Mouse (Mus musculus) hindlimb bud, embryonic 11.5 days (tissue): ENCODE results near the gene Pakap.

Source experiments
- DNase-seq: peaks from one replicate; pipeline ENCODE4 v3.0.0-alpha.2; 2012; ENCODE audit warnings: low read depth, low spot score; ENCODE audit errors: extremely low spot score

Gene Pakap

DNA sequence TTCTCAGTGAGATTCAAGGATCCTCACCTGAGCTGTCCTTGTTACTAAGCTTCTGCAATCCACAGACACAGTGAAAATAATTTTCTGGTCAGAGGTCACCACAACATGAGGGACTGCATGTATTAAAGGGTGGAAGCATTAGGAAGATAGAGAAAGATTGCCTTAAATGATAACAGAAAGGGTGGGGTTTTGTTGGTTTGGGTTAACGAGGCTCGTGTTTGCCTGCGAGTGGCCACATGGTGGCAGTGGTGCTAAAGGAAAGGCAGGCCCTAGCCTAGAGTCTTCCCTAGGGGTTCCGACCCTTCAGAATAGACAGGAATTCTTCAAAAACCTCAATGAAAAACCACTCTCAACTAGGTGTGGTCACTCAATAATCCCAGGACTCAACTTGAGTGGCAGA is 333.2 kb downstream of the Pakap start:
- peak; percentile 26 for DNase-seq

DNA sequence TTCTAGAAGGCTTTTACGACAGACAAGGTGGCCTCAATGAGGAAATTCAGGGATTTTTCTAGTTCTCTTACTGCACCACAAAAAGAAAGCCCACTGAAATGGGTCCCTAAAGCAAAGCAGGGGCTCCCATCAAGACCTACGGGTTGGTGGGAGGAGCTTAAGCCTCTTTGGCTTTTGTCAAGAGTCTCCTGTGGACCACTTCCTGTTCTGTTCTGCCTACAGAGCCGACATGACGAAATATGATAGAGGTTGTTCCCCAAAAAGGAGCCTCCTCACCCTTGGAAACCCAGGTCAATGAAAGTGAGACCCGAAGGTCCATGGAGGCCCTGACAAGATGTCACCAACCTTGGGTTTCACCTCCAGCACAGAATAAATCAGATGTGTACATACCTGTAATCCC is 334.6 kb downstream of the Pakap start:
- DNase-seq: no peak

DNA sequence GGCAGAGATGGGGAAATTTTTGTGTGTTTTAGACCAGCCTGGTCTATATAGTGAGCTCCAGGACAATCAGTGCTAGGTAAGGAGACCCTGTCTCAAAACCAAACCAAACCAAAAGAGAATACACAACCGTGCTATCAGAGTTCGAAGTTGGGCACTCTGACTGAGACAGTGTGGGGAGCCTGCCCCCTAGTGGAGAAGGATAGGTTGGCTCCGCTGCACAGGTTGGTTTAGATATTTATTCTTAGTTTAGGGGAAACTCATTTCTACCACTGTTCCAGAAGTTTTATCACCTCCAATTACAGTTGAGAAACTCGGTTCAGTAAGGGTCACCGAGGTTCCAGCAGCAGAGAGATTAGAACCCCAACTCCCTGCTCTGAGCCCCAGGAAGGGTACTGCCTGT is 336.2 kb downstream of the Pakap start:
- no peak for DNase-seq

DNA sequence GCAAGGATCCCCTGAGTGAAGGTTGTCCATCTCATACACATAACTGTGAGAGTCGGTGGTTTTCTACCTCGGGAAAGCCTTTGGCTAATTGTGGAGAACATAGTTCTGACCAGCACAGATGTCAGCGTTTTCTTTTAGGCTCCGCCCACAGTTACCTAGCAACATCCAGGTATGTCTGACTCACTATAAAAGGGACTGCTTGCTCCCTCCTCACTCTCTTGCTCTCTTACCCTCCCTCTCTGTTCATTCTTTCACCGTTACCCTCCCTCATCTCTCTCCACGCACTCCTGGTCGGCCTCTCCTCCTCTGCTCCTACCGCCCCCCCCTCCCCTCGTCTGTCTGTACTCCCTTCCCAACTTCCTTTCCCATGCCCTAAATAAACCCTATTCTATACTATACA is 336.7 kb downstream of the Pakap start:
- no peak for DNase-seq

DNA sequence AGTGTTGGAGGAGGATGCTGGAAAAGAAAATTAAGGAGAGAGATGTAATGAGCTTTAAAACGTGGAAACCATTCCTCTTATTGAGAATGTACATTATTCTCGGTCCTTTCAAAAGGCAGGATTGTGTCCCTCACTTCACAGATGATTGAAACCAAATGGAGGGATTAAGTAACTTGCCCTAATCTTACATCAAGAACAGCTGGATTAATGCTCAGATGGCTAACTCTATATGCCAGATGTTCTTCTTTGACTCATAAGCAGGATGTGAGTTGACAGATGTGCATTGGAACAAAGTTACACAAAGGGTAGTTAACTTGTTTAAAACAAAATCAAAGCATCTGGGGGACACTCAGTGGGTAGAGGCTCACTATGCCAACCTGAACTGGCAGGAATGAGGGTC is 338.7 kb downstream of the Pakap start:
- DNase-seq: no peak

DNA sequence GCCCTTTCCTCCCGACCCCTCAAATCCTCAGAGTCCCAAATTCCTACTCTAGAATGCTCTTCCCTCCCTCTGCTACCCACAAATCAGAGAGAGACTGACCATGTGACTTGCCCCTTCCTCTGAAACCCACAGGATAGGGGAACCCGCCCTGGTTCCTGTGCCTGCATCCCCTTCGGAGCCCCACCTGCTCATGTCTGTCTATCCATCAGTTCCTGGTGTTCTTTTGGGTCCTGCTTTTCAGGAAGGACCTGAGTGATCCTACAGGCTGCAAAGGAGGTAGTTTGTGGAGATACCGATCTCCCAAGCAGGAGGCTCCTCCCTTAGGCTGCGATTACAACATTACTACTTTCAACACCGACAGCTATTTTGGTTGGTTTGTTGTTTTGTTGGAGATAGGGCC is 340.9 kb downstream of the Pakap start:
- no peak for DNase-seq

DNA sequence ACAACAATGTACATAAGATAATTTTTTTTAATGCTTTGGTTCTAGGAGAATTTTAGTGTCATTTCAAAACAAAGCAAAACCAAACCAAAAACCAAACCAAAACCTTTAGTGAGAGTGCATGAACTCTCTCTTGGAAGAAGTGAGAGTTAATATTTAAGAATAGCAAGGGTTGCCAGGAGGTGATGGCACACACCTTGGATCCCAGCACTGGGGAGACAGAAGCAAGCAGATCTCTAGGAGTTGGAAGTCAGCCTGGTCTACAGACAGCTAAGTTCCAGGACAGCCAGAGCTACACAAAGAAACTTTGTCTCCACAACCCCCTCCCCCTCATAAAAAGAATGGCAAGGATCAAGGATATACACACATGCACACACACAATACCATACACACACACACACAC is 345.0 kb downstream of the Pakap start:
- DNase-seq: no peak

DNA sequence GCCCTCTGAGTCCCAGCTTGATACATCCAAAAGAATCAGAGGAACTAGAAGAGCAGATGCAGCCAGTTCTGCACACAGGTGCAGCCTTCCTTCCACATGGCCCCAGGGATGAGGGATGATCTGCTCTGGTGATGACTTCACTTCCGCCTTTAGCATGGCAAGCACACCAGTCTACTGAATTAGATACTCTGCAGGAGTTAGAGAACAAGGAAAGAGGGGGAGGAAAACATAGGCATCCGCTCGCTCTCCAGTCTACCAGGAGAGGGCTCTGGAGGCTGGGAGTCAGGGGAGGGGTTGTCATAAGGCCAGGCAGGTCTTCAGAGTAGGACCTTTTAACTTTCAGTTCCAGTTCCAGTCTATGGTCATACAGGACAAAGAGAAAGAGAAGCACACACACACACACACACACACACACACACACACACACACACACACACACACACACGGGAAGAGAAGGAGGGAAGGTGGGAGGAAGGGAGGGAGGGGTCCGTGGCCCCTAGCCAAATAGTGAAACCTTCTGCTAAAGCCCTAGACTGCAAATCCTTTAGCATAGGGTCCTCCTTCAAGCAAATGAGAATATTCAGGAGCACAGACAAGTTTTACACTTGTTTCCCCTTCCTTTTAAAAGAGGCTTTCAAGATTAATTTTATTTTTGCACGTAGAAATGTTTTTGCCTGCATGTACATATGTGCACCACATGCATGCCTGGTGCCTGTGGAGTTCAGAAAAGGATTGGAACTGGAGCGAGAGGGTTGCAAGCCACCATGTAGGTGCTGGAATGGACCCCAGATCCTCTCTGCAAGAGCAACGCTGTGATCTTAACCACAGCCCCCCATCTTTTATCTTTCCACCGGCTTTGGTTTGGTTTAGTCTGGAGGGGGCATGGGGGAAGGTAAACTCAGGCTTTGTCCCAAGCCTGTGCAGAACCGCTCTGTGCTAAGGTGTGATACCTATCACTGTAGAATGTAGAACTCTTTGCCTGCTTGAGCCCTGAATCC is 346.5 kb downstream of the Pakap start:
- no peak for DNase-seq

DNA sequence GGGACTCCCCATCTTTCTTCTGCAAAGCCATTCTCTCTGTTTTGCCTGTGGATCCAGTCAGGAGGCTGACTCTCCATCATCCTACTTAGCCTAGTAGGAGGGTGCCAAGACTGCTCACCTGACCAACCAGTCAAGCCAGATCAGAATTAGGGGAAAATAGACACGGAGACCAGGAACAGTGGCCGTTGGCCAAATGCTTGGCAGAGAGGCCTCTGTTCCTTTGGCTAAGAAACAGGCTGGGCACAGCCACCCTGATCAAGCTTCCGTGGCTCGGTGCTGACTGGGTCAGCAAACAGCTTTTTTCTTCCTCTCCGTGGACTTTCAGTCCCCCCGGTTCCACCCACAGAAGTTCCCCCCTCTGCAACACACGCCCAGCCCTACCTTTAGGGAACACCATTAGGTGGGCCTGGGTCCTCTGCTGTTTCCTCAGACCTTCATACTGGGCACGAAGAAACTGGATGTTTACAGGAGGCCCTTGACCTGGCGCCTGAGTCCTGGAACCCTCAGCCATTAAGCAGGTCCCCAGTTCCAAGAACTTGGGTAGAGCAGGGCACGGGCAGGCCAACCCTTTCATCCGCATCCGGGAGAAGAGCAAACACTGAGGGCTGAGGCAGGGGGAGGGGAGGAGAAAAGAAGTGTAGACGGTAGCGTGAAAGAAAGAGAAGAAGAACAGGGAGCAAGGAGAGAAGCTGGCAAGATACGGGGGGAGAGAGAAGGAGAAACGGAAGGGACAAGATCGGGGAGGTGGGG is 347.4 kb downstream of the Pakap start:
- DNase-seq: no peak

DNA sequence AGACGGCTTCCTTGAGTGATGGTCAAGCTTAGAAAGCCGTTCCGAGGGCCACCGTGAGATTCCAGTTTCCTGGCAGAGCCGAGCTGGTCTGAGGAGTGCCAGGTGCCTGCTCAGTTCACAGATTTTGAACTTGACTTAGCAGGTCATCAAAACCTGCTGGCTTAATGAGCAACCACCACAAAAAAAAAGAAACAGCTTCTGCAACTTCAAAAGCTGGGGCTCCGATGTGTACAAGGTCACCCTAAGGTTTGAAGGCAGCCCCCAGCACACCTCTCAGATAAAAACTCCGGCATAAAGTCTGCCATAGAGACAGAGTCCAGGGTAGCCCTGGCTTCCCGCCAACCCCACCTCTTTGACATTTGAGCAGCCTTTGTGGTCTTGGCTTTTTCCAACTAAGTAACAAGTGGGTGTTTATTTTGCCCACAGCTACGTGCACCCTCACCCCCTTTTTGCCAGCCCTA is 348.3 kb downstream of the Pakap start, which contains the start of gene D630039A03Rik:
Gene D630039A03Rik, minus strand, starts transcription at position 97 of the 461 bp plus-strand sequence.
- no peak for DNase-seq

DNA sequence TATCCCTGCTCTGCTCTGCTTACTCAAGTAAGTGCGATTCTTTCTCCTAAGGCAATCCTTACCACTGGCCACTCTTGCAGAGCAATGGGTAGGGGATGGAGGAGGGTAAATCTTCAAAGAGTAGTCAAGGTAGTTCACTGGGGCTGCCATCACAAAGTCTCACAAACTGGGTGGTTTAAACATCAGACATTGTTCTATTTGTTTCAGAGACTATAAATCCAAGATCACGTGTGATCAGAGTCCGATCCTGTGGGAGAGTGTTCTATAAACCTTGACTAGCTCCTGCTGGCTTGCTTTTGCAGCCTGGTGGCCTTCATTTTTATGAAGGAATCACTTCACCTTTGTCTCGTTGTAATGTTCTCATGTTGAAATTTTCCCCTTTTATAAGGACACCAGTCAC is 348.7 kb downstream of the Pakap start:
- DNase-seq: no peak

DNA sequence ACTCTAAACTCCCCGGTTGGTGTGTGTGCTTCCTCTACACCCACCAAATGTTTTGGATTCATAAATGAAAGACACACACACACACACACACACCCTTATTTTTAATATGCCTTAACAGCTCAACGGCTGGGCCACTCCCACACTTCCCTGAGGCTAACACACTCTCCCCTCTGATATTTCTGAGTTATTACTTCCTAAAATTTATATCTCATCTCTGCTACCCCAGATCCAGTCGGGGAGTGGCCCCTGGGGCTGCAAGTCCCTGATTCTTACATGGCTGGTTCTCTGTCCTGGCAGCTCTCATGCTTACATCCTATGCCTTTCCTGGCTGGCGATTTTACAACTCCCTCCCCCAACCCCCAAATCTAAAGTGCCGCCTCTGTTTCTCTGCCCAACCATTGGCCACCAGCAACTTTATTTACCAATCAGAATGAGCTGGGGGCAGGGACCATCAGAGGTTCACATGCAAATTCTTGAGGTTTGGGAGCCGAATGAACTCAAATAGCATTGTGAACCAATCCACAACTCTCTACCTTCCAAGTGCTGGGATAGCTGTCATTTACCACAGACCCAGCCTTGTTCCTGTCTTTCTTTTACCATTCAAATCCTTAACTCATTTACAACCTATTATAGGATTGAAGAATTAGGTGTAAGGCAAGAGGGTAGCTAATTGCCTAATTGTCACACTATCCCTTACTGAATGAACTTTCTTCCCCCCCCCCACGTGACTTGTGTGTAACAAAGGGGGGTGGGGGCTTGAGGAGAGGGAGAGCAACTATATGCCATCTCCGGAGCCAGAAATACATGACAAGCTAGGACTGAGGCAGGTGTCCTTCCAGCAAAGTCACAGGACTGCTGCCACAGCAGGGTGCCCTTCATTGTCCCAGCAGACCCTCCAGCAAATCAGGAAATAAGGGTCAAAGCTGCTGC is 351.8 kb downstream of the Pakap start:
- peak; percentile 12 for DNase-seq

DNA sequence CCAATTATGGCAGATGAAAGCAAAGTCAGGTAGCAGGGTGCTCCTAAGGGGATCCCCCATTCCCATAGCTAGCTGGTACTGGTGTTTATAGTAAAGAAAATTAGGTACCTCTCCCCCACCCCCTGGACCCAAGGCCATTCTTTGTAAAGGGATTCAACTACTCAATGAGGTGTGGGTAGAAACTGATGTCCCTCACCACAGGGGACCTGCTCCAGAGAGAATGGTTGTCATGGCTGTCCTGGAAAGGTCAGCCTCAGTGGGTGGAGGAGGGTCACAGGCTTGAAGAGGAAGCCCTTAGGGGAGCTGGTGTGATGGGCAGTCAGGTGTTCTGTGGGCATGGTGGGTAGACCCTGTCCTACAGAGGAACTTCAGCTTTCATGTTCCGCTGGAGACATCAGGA is 352.5 kb downstream of the Pakap start:
- DNase-seq: no peak

DNA sequence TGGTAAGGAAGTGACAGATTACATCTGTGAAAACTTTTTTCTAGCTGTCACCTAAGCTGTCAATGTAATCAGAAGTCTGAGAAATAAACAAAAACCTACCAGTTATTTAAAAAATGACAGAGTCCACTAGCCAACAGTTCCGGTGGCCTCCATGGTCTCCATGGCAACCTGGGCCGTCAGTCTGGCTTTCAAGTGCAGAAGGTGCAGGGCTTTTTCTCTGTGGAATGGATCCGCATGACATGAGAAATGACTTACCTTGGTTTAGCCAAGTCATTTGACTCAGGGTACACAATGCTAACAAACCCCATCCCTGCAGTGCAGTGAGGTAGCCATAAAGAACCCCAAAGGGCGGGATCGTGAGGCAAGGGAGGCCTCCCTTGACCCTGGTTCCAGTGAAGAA is 354.2 kb downstream of the Pakap start:
- no peak for DNase-seq

DNA sequence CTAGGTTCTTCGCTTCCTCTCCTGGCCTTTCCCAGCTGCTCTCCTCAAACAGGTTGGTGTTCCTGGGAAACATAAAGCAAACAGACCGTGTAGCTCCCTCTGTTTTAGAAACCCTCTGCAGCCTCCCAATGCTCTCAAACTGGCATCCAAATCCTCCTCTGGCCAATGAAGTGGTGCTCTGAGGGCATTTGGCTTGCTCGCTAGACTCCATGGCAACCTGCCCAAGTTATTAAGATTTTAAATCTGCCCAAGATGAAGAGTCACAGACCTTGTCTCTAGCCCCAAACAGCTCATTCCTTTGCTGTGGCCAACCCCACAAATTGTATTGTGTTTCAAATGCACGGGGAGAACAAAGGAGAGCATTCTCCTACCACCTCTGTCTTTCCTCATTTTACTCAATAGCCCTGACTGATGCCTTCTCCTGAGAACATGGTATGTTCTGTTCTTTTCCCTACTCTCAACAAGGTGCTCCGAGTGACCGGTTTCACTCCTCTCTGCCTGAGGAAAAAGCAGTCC is 356.6 kb downstream of the Pakap start:
- DNase-seq: no peak

DNA sequence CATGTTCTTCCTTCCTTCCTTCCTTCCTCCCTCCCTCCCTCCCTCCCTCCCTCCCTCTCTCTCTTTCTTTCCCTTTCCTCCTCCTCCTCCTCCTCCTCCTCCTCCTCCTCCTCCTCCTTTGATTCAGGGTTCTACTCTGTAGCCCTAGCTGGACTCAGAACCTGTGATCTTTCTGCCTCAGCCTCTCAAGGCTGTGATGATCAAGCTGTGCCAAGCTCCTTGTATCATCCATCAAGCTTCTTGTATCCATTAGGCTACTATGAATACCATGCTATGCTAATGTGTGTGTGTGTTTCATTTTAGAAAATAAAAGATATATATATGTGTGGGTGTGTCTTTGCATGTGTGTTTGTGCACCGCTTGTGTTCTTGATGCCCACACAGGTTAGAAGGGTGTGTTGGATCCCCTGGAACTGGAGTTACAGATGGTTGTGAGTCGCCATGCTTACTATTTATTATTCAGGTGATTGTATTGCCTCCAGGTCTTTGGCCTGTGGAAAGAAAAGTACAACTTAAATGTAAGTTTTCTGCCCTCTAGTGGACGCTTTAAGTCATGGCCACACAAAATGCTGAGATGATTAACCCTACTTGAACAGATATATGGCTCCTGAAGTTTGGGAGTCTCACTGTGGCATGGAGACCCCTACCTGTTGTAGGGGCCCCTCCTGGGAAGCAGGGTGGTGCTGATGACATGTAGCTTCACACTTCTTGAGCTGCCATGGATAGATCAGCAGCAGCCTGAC is 359.7 kb downstream of the Pakap start:
- peak; percentile 22 for DNase-seq

DNA sequence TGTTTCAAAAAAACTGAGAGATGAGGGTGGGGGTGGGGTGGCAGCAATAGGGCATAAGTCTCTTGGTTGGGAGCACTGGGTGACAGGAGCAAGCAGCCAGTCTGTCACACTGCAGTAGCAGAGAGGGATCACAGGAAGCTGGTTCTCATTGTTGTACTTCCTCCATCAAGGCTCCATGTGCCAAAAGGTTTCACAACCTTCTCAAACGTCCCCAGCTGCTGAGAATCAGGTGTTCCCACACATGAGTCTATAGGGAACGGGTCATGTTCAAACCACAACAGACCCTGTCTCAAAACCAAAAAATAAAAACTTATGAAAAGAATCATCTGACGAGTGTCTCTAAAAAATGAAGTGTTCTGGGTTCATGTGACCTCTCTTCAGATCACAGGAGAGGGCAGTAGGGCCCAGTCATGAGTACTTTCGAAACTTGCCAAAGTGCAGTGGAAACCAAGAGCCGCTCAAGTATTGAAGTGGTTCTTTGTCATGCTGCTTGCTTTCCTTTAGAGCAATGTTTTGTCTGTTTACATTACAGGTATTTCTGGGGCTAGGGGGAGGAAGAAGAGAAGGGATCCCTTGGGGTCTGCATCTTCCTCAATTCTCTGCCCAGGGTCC is 362.7 kb downstream of the Pakap start:
- DNase-seq: no peak

DNA sequence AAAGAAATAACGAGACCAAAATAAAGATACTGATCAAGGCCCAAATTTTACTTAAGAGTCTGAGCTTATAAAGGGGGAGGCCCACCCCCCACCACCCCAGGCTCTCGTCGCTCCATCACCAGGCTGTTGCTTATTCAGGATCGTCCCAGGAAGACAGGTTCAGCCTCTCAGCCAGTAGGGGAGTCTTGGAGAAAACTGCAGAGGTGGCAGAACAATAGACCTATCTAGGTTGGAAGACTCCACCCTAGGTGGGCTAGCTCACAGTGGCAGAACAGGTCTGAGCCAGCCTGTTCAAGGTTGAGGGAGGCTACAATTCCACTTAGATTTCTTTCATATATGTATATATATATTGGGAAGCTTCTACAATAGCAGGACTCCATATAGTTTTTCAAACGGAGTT is 366.2 kb downstream of the Pakap start:
- DNase-seq: no peak

DNA sequence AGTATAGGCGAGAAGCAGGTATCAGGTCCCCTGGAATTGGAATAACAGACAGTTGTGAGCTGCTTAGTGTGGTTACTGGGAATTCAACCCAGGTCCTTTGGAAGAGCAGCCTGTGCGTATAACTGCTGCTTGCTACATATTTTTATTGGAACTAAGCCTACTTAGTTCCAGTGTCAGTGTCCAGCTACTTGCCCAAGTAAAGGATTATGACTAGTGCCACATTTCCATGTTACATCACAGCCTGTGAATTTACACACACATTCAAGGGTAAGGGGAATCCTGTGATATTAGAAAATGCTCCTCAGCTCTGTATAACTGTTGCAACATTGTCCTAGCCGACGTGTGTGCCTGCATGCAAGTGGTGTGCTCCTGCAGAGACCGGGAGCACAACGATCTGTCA is 369.3 kb downstream of the Pakap start:
- DNase-seq: no peak

DNA sequence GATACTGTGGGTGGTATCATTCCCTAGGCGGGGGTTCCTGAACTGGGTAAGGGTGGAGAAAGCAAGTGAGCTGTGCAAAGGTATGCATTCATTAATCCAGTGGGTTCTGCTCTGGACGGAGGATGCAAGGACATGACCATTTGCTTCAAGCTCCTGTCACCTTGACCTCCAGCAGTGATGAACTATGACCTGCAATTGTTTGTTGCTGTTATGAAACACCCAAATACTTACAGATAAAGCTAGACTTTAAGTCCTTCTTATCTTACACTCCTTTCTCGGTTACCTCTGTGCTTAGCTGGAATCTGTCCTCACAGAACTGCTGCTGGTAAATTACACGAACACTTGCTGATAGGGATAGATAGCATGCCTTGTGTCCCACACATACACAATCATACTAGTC is 372.7 kb downstream of the Pakap start:
- DNase-seq: no peak
